Mouse (Mus musculus): ENCODE data around the gene Tcf7l2.
A peak's percentile ranks its signal among the peaks of the same experiment; 100 is the strongest.

The Tcf7l2 gene

DNA sequence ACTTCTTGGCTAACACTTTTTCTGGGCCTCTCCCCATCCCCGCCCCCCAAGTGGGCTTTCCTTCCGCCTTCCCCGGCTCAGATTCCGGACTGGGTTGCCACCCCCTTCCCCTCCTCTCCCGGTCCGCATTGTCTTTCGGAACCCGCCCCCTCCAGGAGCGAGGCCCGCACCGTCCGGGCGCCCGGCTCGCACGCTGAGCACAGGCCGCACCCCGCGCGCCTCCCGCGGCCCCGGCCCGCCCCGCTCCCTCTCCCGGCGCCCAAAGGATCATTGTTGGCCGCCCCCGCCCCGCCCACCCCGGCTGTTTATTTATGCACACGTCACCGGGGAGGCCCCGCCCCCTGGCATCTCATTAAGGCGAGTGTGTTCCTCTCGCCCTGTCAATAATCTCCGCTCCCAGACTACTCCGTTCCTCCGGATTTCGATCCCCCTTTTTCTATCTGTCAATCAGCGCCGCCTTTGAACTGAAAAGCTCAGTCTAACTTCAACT lies at the start of gene Tcf7l2:
Gene Tcf7l2 (plus strand): TSS at position 382 of the 490 bp plus-strand sequence.
- no peak for DNase-seq (ENCODE audit: extremely low spot score, low read depth, low spot score)

GRCm38 (mm10) chr19:55694651-55695050 lies 47.0 kb upstream of the Tcf7l2 start:
- DNase-seq (ENCODE audit: extremely low spot score, low read depth, low spot score) = no peak

DNA sequence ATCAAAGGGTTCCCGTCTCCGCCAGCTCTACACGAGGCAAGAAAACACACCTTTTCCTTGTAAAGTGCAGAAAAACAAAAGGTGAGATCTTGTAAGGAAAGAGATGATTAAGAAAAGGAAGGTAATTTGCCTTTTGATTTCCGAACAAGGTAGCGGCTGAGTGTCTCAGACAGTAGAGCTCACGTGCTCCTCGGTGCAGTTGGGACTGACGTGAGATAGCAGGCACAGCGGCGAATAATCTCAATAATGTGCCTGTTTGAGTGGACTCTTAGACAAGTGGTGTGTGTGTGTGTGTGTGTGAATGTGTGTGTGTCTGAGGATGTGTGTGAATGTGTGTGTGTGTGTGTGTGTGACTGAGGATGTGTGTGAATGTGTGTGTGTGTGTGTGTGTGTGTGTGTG lies 46.2 kb upstream of the Tcf7l2 start:
- DNase-seq (ENCODE audit: extremely low spot score, low read depth, low spot score) = no peak

DNA sequence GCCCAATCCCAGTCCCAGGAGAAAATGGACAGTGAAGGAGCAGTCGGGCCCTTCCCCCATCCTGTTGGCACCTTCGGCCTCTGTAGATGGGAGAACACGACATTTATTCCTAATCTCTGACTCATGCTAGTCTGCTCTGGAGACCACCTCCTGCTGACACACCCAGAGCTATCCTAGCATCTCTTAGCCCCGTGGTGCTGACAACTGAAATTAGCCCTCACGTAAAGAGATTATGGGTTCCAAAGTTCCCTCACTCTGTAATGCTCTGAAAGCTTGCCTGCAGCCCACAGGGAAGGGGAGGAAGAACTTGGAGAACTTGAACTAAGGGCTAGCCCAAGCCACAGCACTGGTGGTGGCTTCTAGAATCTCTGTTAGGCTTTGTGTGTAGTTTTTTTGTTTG lies 42.7 kb upstream of the Tcf7l2 start:
- no peak for DNase-seq (ENCODE audit: extremely low spot score, low read depth, low spot score)

DNA sequence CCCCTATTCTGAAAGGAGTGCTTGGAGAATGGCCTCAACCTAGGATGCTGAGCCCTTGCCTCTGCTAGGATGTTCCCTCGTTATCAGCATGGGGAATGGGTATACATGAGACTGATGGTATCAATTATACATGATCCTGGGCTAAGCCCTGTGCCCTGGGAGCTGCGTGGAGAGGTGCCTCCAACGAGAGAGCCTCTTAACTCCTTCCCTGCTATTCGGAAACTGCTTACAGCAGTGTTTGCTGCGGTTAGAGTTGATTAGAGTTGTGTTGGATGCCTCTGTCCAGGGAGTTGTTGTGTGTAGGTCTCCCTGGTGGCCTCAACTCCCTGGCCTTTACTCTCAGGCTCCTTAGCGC lies 41.4 kb upstream of the Tcf7l2 start:
- DNase-seq (ENCODE audit: extremely low spot score, low read depth, low spot score) = no peak

DNA sequence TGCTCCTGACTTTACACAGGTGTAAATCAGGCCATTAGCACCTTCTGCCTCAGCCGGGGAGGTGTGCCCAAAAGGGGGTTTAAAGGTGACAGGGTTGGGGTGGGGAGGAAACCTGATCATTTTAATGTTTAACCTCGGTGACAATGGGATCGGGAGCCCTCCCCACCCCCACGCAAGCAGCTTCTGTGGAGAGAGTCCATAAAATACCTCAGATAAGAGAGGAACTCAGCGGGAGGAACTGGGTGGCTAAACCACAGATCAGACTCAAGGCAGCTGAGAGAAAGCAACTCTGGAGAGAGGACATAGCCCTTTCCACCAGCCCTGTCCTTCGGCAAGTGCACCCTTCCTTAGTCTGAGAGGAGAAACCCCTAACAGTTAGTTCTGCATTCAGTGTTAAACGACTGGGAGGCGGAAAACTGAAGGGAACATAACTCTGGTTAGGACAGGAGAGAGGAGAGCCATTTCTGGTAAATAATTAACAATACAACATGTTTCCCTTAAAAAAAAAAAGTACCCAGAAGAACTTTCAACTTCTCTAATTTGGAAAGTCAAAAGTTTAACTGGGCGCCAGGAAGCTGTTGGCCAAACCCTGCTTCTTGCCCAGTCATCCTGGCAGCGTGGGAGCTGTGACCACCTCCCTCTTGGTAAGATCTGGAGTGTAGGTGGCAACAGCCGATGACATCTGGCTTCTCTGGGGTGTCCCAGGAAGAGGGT lies 40.9 kb upstream of the Tcf7l2 start:
- no peak for DNase-seq (ENCODE audit: extremely low spot score, low read depth, low spot score)

GRCm38 (mm10) chr19:55701283-55701633 lies 40.4 kb upstream of the Tcf7l2 start:
- no peak for DNase-seq (ENCODE audit: extremely low spot score, low read depth, low spot score)

GRCm38 (mm10) chr19:55702081-55702480 lies 39.5 kb upstream of the Tcf7l2 start:
- no peak for DNase-seq (ENCODE audit: extremely low spot score, low read depth, low spot score)

DNA sequence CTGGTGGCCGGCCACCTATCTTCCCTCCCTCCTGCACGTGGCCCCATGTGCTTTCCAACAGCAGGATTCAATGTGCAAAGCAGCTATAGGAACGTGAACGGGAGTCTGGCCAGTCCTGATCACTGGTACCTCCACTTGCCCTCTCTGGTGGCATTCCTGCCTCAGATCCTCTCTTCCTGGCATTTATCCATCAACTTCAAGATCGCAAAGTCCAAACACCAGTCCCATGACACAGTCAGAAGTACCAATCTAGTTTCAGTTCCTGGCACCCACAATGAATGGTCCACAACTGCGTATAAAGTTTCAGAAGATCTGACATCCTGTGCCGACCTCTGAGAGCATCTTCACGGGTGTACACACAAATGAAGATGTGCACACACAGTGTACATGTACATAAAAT lies 38.9 kb upstream of the Tcf7l2 start:
- DNase-seq (ENCODE audit: extremely low spot score, low read depth, low spot score) = no peak

GRCm38 (mm10) chr19:55704071-55704470 lies 37.5 kb upstream of the Tcf7l2 start:
- DNase-seq (ENCODE audit: extremely low spot score, low read depth, low spot score) = no peak

GRCm38 (mm10) chr19:55706300-55706699 lies 35.3 kb upstream of the Tcf7l2 start:
- DNase-seq (ENCODE audit: extremely low spot score, low read depth, low spot score) = no peak

- no peak for DNase-seq (ENCODE audit: extremely low spot score, low read depth, low spot score)
Measured at GRCm38 (mm10) chr19:55706806-55707205, 34.8 kb upstream of the Tcf7l2 start.

GRCm38 (mm10) chr19:55708031-55708554 lies 33.5 kb upstream of the Tcf7l2 start:
- peak; percentile 50 for DNase-seq (ENCODE audit: extremely low spot score, low read depth, low spot score)

DNA sequence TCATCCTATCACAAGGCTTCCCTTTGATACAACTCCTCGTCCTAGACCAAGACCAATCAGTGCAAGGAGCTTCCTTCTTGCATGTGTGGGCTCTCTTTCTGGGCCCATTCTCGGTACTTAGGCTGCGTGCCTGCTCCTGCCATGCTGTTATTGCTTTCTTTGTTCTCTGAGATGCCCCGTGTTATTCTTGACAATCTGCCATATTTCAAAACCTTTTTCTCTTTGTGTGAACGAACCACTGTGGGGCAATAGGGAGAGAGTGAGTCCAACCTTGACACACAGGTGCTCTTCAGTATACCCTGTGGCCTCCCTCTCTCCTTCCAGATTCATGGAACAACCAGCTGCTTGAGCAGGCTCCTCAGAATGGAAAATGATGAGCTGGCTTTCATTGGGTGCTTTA lies 30.8 kb upstream of the Tcf7l2 start:
- DNase-seq (ENCODE audit: extremely low spot score, low read depth, low spot score) = no peak

DNA sequence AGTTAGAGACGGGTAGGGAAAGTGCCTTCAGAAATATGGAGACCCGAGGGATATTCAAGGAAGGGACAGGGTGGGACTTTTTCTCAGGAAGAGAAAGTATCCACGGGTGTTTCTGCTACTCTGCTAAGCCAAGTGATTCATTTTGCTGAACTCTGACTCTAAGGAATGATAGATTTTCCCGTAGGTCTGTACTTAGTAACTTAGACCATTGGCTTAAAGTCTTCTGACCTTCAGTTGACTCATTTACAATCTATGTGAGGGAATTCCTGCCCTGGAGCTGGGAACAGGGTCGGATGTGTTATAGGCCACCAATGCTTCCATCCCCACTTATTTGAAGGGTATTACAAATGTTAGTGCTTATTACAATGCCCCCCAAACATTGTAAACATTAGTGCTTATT lies 29.9 kb upstream of the Tcf7l2 start:
- DNase-seq (ENCODE audit: extremely low spot score, low read depth, low spot score) = no peak

DNA sequence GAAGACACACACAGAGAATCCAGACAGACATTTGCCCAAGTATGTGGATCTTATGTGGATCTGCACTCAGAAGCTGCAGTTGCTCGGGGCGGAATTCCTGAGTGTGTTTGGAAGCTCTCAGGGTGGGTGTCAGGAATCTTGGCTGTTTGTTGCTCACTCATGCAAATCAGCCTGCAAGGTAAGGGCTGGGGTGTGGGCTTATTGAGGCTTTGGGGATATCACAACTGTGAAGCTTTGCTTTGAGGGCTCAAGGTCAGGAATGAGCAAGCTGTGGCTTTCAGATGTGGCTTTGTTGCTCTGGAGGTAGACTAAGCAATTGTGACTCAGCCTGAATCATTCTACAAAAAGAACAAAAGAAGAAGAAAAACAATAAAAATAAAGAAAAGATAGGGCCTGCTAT lies 28.9 kb upstream of the Tcf7l2 start:
- no peak for DNase-seq (ENCODE audit: extremely low spot score, low read depth, low spot score)

DNA sequence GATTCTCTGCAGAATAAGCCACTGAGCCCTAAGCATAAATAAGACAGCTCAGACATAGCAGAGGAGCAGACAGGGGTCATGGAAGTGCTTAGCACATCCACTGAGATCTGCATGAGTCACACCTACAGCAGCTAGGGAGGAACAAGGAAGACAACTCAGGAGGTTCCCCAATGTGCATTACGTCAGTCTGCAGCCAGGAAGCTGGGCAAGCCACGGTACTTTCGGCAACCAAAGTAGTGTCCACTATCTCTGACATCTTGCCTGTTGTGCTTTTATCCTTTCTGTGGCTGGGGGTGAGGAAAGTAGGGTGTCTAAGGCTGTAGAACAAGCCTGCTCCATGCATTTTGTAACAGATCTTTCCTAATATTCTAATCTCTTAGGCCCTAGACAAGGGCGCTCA lies 27.6 kb upstream of the Tcf7l2 start:
- no peak for DNase-seq (ENCODE audit: extremely low spot score, low read depth, low spot score)

- DNase-seq (ENCODE audit: extremely low spot score, low read depth, low spot score) = no peak
Measured at GRCm38 (mm10) chr19:55714665-55715064, 27.0 kb upstream of the Tcf7l2 start.

DNA sequence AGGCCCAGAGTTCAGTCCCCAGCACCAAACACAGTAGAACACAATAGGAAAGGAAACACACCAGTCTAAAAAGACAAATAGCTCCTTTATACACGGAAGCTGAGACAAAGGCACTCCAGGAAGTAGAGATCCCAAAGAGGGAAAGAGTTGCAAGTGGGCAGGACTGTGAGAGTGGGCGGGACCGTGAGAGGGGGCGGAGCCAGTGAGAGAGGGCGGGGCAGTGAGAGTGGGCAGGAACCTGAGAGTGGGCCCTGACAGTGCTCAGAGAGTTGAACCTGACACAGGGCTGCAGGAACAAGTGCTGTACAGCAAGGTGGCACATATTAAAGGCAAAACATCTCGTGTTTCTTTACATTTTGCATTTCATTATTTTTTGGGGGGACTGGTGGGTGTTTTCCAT lies 22.5 kb upstream of the Tcf7l2 start:
- DNase-seq (ENCODE audit: extremely low spot score, low read depth, low spot score) = no peak

DNA sequence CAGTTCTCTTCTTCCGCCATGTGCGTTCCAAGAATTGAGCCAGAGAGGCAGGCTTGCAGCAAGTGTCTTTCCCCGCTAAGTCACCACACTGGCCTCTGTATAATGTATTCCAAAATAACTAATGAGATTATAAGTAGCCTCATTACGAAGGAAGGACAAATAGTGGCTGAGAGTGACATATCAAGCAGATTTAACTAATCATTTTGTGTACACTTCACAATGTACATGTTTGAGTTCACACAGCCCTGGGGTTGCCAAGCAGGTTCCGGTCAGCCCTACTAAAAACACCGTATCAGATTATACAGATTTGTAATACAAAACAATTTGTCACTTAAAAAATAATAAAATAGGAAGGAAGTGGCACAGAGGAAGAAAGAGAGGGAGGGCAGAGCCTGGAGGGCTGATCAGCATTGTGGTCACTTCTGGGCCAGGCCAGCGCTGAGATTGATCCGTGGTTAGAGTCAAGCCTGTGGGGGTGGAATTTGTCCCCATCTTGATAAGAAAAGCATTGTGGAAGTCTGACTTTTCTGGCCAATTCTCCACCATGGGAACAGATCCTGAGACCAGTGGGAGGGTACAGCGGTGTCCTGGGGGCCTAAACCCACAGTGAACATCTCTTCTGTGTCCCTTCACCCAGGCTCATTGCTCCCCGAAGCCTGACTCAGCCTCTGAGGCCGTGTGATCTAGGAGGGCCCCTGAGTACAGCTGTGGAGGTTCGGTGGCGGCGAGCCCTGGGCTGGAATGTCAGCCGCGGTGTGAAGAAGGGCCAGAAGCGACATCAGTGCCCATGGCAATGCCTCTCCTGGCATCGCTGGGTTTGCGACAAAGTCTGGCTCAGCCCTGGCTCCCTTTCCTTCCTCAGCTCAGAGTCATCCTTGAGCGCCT lies 21.9 kb upstream of the Tcf7l2 start:
- no peak for DNase-seq (ENCODE audit: extremely low spot score, low read depth, low spot score)

- DNase-seq (ENCODE audit: extremely low spot score, low read depth, low spot score) = no peak
Measured at GRCm38 (mm10) chr19:55720409-55721092, 21.1 kb upstream of the Tcf7l2 start.

DNA sequence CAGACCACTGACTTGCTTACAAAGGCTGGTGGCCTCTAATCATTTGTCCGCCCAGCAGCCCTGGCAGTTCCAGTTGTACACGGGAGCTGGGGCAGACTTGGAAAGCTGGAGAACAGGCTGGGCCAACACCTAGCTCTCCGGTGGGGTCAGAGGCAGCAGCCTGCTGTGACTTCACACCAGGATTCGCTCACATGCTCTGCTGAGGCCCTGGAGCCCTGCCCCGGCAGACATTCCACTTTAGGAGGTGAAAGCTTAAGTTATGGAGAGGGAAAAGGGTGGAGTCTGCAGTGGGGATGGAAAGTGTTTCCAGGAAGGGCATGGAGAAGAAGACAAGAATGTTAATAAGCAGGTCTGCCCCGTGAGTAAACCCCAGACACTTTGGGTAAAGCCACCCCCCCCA lies 19.2 kb upstream of the Tcf7l2 start:
- no peak for DNase-seq (ENCODE audit: extremely low spot score, low read depth, low spot score)

All from hindlimb bud, embryonic 11.5 days (tissue).